Mouse (Mus musculus) neural tube, embryonic 14.5 days (tissue): ENCODE measurements at regions not wholly inside any gene's neighbourhood (a gene's known extent, or its start where the extent isn't known, plus 50 kb on each side); places are given as distances from the start of the nearest gene placed in this dataset.

Experiments used
- ATAC-seq: fragments of 200-750 bp; cut with Nextera tagmentation; 2 replicates; pipeline ENCODE4 v1.8.0; 2017; ENCODE audit warnings: low read depth, mild to moderate bottlenecking, moderate TSS enrichment, moderate library complexity
- H3K27ac ChIP-seq: fragments of 300-500 bp; sonication (generic); 2 replicates; pipeline ENCODE4 v1.5.1; 2014; ENCODE audit warnings: low read depth, mild to moderate bottlenecking, control low read depth, low read length, moderate library complexity, mixed read lengths
- H3K27me3 ChIP-seq: fragments of 300-500 bp; sonication (generic); 2 replicates; pipeline ENCODE4 v1.6.1; 2014; ENCODE audit warnings: low read length; ENCODE audit not compliant: control insufficient read depth, insufficient read depth
- H3K36me3 ChIP-seq: fragments of 300-500 bp; sonication (generic); 2 replicates; pipeline ENCODE4 v1.6.1; 2014; ENCODE audit warnings: low read length, mixed read lengths; ENCODE audit not compliant: control insufficient read depth, insufficient read depth
- H3K4me1 ChIP-seq: fragments of 300-500 bp; sonication (generic); 2 replicates; pipeline ENCODE4 v1.6.1; 2014; ENCODE audit warnings: low read length; ENCODE audit not compliant: control insufficient read depth, insufficient read depth
- H3K4me2 ChIP-seq: fragments of 300-500 bp; sonication (generic); 2 replicates; pipeline ENCODE4 v1.6.1; 2014; ENCODE audit warnings: mild to moderate bottlenecking, low read depth, low read length, control low read depth
- H3K4me3 ChIP-seq: fragments of 300-500 bp; sonication (generic); 2 replicates; pipeline ENCODE4 v1.5.1; 2014; ENCODE audit warnings: low read depth, low read length, control low read depth, mixed read lengths
- H3K9ac ChIP-seq: fragments of 300-500 bp; sonication (generic); replicated peaks from 2 replicates; pipeline ENCODE4 v1.6.1; 2014; ENCODE audit warnings: low read depth, mild to moderate bottlenecking, control low read depth, low read length, mixed read lengths
- H3K9me3 ChIP-seq: fragments of 300-500 bp; sonication (generic); 2 replicates; pipeline ENCODE4 v1.6.1; 2016; ENCODE audit warnings: low read length; ENCODE audit not compliant: control insufficient read depth
- WGBS: fragments of 180-500 bp; shearing (Covaris S2); extraction: QIAGEN DNeasy Blood & Tissue Kit; methylation state at CpG from one replicate; pipeline ENCODE4 v1.1.7; 2014; 5-methylcytosine and 5-hydroxymethylcytosine counted together

DNA sequence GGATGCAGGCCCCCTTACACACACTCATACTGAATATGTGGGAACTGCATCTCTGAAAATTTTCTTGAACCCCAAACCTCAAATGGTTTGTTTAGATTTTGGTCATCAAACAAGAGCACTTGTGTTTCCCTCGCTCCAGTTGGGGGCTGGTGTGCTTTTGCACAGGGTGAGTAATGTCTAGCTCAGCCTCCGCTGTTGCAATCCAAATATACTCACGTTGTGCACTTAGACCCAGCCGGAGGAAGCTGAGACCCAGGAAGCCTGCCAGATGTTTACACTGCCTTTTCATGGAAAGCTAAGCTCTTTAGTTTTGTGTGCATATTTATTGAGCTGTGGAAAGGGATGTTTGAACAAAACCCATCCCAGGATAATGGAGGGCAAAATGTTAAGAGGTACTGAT is 148.9 kb upstream of the Gm12728 start:
- Histone ChIP-seq H3K4me2 (no peak overlapping the region), H3K4me1 (no peaks in the 10 kb centered on the region), H3K27me3 (no peaks in the 10 kb centered on the region), H3K9ac (no peak overlapping the region), H3K27ac (no peak overlapping the region), H3K9me3 (no peaks in the 10 kb centered on the region), H3K36me3 (no peaks in the 10 kb centered on the region), H3K4me3 (no peak overlapping the region)
- WGBS: 68% methylated on average over 4 of the region's 4 CpGs
- no peak for ATAC-seq

DNA sequence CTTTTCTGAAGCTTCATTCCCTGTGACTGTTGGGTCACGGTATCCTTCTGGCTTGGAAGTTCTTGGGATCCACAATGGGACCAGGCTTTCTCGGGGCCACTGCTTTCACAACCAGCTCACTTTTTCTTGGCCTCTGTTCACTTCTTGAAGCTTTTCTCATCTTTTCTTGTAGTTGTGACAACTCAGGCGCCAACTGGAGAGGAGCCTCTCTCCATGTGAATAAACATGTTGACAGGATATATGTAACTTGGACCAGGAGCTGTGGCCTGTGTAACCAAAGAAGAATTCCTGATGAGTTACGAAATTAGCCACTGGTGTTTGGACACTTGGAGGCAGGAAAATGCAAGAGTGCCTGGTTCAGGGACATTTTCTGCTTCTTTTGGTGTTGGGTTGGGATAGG is 148.1 kb upstream of the Gm12728 start:
- no peak overlapping the region for H3K9ac ChIP-seq
- WGBS: 89% methylated on average over 4 of the region's 4 CpGs
- no peak for ATAC-seq
- no peak overlapping the region for H3K4me3 ChIP-seq
- H3K9me3 ChIP-seq: no peaks in the 10 kb centered on the region
- H3K36me3 ChIP-seq: no peaks in the 10 kb centered on the region
- H3K4me1 ChIP-seq: no peaks in the 10 kb centered on the region
- H3K27me3 ChIP-seq: no peaks in the 10 kb centered on the region
- H3K27ac ChIP-seq: no peak overlapping the region
- no peak overlapping the region for H3K4me2 ChIP-seq

DNA sequence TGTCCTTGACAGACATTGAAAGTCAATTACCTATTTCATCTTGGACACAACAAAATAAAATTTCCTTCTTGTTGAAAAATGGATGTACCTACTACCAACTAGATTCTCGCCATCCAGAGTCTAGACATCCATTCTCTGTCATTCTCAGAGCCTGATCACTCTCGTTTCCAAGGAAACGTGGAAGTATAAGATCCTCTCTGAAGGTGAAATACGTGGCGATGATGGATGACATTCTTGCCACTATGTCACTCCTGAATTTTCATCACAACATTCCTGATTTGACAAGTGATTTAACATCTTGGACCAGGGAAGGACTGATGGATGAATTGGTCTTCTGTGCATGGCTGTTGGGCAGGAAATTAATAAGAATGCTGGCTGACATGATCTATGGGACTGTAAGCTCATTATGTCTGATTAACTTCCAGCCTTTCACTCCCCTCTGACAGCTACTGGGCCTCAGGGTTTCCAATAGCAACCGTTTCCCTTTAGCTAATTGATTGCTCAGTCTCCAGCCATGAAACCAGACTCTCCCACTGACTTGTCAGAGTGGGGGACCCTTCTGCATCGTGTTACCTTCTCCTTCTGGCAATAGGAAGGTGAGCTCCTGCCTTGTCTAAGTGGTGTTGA is 140.7 kb upstream of the Gm12728 start:
- Histone ChIP-seq H3K9me3 (no peaks in the 10 kb centered on the region), H3K27me3 (no peaks in the 10 kb centered on the region), H3K4me2 (no peak overlapping the region), H3K9ac (no peak overlapping the region), H3K36me3 (no peaks in the 10 kb centered on the region), H3K4me3 (no peak overlapping the region), H3K4me1 (no peaks in the 10 kb centered on the region), H3K27ac (no peak overlapping the region)
- WGBS: 33% methylated on average over 7 of the region's 7 CpGs
- peak; percentile 81 for ATAC-seq

DNA sequence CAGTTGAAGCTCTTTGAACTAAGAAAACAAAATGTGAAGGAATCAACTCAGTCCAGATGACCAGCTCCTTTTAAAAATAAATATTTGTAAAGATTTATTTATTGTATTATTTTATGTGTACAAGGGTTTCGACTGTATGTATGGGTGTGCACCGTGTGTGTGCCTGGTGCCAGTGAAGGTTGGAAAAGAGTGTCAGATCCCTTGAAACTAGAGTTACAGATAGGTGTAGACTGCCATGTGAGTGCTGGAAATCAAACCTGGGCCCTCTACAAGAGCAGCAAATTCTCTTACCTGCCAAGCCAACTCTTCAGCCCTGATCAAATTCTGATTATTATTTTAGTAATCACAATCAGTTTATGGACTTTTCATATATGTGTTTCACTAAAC is 140.2 kb upstream of the Gm12728 start:
- no peak overlapping the region for H3K4me3 ChIP-seq
- H3K36me3 ChIP-seq: no peaks in the 10 kb centered on the region
- H3K27ac ChIP-seq: no peak overlapping the region
- H3K27me3 ChIP-seq: no peaks in the 10 kb centered on the region
- no peak for ATAC-seq
- H3K9ac ChIP-seq: no peak overlapping the region
- no peak overlapping the region for H3K4me2 ChIP-seq
- no peaks in the 10 kb centered on the region for H3K9me3 ChIP-seq
- no peaks in the 10 kb centered on the region for H3K4me1 ChIP-seq
- WGBS: 93% methylated on average over 2 of the region's 2 CpGs

DNA sequence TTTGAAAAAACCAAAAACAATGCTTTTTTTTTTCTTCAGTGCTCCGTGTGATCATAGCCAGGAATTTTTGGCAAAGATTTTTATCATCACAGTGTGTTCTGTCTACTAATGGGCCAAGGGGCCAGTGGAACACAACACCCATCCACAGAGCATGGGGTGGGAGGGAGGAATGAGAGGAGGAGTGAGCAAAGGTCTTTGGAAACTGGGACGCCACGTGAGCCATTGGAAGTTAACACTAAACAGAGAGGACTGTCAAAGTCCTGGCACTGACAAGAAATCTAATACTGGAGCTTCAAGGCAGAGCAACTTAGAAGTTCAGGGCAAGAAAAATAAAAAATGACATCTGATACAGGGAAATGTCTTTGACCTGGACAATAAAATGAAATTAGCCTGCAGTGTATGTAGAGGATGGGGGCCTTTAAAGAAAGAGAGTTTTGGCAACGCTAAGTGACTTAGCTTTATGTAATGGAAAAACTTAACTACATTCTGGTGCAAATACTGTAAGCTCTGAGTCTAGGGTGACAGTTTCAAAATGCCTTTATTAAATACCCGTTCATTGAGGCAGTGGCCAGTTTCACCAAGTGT is 133.5 kb upstream of the Gm12728 start:
- Histone ChIP-seq H3K36me3 (no peaks in the 10 kb centered on the region), H3K4me1 (no peaks in the 10 kb centered on the region), H3K27ac (no peak overlapping the region), H3K9me3 (no peaks in the 10 kb centered on the region), H3K4me2 (no peak overlapping the region), H3K9ac (no peak overlapping the region), H3K27me3 (no peaks in the 10 kb centered on the region), H3K4me3 (no peak overlapping the region)
- 87% methylated on average over 5 of the region's 5 CpGs for WGBS
- ATAC-seq: no peak

DNA sequence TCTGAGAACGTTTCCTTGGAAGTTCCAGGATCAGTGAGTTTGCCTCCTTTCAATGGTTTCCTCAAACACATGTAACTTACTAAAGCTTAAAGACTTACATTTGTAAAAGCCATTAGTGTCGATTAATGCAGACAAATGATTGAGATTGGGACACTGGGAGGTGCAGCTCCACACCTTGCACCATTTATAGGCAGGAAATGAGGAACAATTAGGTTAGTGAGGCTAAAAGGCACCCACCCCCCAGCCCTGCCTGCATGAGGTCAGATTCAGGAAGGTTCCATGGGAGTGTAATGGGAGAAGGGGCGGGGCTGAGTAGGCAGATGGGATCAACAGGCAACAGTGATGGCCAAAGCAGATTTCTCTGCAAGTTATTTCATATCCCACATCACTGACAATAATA is 131.1 kb upstream of the Gm12728 start:
- no peak overlapping the region for H3K4me3 ChIP-seq
- H3K4me1 ChIP-seq: no peaks in the 10 kb centered on the region
- 74% methylated on average over 3 of the region's 3 CpGs for WGBS
- no peak overlapping the region for H3K4me2 ChIP-seq
- no peak for ATAC-seq
- no peaks in the 10 kb centered on the region for H3K9me3 ChIP-seq
- H3K27ac ChIP-seq: no peak overlapping the region
- H3K36me3 ChIP-seq: no peaks in the 10 kb centered on the region
- no peak overlapping the region for H3K9ac ChIP-seq
- H3K27me3 ChIP-seq: no peaks in the 10 kb centered on the region

DNA sequence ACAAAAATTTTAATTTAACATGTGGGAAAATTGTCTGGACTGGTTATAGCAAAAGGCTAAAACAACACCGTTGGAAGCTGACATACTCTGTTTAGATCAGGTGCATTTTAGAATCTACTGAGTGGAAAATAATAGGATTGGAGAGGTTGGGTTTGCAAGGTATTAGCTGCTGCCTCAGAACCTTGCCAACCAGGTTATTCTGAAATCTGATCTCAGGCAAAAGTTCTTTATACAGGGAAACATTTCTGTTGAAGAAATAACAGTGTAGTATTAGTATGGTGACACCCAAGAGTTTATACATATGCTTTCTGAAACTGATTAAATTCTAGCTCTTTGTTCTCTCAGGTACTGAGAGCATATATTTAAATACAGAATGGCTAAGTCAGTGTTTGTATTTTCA is 113.0 kb upstream of the Gm12728 start:
- no peak for ATAC-seq
- 92% methylated on average over 1 of the region's 1 CpGs for WGBS
- H3K9me3 ChIP-seq: no peaks in the 10 kb centered on the region
- H3K4me1 ChIP-seq: no peaks in the 10 kb centered on the region
- H3K4me3 ChIP-seq: no peak overlapping the region
- H3K27ac ChIP-seq: no peak overlapping the region
- H3K9ac ChIP-seq: no peak overlapping the region
- H3K4me2 ChIP-seq: no peak overlapping the region
- H3K36me3 ChIP-seq: no peaks in the 10 kb centered on the region
- H3K27me3 ChIP-seq: no peaks in the 10 kb centered on the region

DNA sequence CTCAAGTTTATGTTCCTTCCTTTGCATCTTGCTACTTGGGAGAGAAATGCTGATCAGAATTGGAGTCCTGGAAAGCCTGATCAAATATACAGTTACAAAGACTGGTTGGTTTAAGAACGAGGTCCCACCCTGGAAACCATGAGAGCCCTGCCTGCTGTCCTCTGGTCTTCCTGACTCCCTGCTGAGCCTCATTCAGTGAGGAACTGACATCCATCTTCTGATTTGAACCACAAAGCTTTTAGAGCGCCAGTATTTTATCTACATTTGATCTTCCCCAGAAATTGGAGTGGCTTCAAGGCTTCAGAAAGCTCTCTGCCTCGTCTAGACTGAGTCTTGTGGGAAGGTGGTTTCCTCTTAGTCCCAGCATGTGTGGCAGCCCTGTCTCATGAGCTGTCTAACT is 99.0 kb upstream of the Gm12728 start:
- 33% methylated on average over 3 of the region's 3 CpGs for WGBS
- Histone ChIP-seq H3K4me1 (no peaks in the 10 kb centered on the region), H3K27ac (no peak overlapping the region), H3K4me3 (no peak overlapping the region), H3K36me3 (no peaks in the 10 kb centered on the region), H3K9me3 (no peaks in the 10 kb centered on the region), H3K4me2 (no peak overlapping the region), H3K27me3 (no peaks in the 10 kb centered on the region), H3K9ac (no peak overlapping the region)
- ATAC-seq: no peak

DNA sequence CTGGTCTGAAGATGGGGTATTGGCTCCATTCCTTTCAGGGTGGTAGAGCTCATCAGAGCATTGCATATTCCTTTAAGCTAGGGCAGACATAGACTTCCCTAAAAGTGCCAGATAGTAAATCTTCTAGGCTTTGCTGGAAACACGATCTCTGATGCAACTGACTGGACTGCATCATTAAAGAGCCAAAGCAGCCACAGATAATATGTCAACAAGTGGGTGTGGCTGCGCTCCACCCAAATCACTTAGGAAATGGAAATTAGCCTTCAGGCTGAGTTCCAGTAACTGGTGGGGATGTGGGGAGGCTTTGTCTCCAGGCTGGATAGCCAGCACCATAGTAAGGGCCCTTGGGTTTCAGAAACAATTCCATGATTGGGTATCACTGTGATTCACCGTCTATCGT is 97.3 kb upstream of the Gm12728 start:
- H3K27ac ChIP-seq: no peak overlapping the region
- no peak for ATAC-seq
- H3K4me1 ChIP-seq: no peaks in the 10 kb centered on the region
- H3K9ac ChIP-seq: no peak overlapping the region
- no peak overlapping the region for H3K4me2 ChIP-seq
- no peaks in the 10 kb centered on the region for H3K36me3 ChIP-seq
- H3K4me3 ChIP-seq: no peak overlapping the region
- H3K27me3 ChIP-seq: no peaks in the 10 kb centered on the region
- WGBS: 76% methylated on average over 4 of the region's 4 CpGs
- no peaks in the 10 kb centered on the region for H3K9me3 ChIP-seq
